Mouse (Mus musculus): ENCODE data around the gene Sult4a1.
"Not testable (repeated sequence)": the region's sequence is repeated elsewhere in the genome, so short reads cannot be mapped to it uniquely, and the experiment has no call there.

Gene Sult4a1

DNA sequence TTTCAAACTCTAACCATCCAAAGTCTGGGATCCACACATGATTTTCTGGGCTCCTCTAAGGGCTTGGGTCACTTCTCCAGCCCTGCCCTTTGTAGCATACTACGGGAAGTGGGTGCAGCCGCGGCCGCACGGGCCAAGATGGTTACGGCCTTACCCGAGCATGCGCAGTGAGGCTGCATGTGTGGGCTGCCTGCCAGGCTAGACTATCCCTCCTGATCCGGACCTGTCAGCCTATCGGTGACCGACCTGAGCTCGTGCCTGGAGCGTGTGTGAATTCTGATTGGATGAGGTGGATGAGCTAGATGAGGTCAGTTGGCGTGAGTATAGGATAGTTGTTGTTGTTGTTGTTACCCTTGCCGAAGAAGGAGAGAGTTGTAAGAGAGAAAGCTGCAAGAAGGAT lies 8.0 kb downstream of the Sult4a1 start:
- DNase-seq (ENCODE audit: inconsistent age in 2 of 2, low spot score in 1 of 2), result not testable (repeated sequence)

DNA sequence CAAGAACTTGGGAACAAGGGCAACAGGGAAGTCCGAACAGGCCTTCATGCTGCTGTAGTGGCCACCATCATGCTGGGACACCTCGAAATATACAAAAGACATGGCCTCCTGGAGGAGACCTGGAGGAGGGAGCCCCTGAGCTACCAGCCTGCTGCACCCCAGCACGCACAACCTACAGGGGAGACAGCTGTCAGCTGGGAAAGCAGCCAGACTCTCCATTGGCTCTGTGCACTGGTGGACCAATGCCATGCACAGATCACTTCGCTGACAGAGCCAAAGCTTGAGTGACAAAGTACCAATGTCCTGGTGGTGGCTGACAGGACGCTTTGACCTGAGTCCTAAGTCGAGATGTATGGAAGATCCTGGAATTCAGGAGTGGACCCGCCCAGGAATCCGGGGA lies 9.5 kb downstream of the Sult4a1 start:
- DNase-seq (ENCODE audit: inconsistent age in 2 of 2, low spot score in 1 of 2), result no peak

DNA sequence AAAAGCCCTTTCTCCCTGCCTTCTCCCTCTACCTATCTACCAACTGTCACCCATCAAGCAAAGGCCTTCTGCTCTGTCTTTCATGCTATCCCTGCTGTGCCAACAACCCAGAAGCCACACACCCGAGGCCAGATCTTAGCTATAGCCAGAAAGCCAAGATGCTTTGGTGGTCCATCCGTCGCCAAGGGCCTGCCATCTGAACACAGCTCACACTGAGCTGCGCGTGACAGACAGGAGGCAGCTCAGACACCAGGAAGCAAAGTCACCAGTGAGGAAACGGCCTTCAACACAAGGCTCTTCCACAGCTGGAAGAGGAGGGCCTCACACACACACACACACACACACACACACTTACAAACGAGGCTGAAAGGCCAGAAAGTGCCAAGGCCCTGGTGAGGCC lies 10.6 kb downstream of the Sult4a1 start:
- no peak for DNase-seq (ENCODE audit: inconsistent age in 2 of 2, low spot score in 1 of 2)

DNA sequence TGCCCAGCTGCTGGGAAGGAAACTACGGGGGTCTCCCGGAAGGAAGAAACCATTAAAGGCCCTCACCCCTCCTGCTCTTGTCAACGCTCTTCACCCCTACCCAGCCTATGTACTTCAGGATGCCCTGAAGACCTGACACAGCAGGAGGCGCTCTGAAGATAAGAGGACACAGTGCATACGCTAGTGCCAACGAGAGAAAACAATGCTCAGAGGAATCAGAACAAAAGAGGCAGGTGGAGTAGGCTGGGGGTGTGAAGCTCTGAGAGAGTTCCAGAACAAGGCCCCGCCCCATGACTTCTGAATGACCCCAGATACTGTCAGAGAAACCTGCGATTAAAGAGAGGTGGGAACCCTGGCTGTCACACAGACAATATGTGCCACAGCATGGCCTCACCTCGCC lies 18.8 kb downstream of the Sult4a1 start:
- DNase-seq (ENCODE audit: inconsistent age in 2 of 2, low spot score in 1 of 2), result no peak

DNA sequence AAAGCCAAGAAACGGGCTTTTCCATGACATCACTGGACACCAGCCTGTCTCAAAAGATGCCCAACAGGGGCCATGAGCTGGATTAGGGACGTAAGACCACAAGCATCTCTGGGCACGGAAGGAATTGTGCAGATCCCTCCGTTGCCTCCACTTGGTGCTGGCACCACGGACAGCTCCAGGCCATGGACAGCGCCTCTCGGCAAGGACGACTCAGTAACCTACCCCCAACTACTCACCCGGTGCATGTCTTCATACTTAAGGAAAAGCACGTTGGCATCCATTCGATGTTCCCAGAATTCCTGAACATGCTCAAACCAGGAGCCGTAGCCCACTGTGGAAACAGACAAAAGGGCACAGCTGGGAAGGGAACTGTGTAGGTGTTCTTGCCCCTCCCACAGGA lies 19.2 kb downstream of the Sult4a1 start:
- DNase-seq (ENCODE audit: inconsistent age in 2 of 2, low spot score in 1 of 2), result no peak

DNA sequence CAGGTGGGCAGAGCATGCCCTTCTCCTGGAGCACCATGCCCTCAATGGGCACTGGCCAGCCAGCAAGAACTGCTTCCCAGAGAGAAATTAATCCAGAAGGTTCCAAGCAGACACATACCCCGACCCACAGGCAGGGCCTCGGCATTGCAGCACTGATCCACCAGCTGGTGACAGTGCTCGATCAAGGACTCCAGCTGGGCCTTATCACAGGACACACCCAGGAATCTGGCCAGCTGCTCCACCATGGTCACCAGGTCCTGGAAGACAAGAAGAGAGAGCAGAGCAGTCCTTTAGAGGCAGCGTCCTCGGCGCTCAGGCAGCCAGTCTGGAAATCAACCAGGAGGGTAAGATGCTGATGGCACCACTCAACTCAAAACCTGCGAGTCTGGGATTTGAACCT lies 25.5 kb downstream of the Sult4a1 start:
- no peak for DNase-seq (ENCODE audit: inconsistent age in 2 of 2, low spot score in 1 of 2)

DNA sequence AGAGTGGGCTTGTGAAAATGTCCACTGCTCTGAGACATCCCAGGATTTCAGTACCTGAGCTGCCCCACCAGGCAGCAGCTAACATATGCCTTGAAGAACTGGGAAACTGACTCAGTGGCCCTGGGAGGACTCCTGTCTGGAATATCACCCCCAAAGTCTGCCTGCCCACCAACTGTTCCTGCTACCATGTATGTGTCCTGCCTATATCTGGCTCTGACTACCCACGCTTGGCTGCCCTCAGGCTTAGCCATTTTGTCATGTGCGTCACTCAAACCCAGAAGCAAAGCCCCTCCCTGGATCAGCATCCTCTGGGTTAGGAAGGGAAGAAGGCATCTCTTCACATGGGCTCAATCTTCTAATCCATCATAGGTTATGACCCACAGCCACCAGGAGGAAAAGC lies 26.0 kb downstream of the Sult4a1 start:
- DNase-seq (ENCODE audit: inconsistent age in 2 of 2, low spot score in 1 of 2), result no peak

DNA sequence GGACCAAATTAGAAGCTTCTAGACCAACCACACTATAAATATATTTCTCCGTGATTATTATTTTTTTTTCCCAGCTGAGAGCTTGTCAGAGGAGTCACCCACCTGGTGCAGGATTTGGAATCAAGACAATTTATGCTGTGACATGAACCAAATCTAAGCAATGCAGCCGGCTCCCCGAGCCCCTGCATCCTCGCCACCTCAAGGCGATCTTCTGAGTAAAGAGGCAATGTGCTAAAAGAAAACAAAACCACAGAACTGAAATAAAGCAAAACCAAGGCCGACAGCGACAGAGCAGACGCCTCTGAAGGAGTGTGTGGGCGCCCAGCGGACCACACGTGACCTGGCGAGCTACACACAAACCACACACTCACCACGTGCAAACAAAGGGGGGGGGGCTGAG lies 26.9 kb downstream of the Sult4a1 start:
- DNase-seq (ENCODE audit: inconsistent age in 2 of 2, low spot score in 1 of 2), result no peak

DNA sequence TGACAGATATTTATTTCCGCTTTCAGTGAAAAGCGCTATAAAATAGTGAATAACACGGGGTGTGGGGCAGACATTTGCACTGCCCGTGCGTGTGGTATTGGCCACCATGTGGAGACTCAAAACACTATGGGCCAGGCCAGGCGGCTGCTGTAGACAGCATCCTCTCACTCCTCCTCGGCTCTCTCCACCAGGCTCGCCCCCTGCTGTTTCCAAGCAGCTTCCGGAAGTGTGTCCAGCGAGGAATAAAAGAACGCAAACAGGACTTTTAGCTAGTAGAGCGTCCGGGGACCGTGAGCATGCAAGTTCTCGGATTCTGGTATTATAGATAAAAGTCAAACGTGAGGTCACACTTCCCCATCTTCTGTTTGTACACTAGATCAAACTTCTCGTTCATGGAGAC lies 28.4 kb downstream of the Sult4a1 start:
- DNase-seq (ENCODE audit: inconsistent age in 2 of 2, low spot score in 1 of 2), result no peak

DNA sequence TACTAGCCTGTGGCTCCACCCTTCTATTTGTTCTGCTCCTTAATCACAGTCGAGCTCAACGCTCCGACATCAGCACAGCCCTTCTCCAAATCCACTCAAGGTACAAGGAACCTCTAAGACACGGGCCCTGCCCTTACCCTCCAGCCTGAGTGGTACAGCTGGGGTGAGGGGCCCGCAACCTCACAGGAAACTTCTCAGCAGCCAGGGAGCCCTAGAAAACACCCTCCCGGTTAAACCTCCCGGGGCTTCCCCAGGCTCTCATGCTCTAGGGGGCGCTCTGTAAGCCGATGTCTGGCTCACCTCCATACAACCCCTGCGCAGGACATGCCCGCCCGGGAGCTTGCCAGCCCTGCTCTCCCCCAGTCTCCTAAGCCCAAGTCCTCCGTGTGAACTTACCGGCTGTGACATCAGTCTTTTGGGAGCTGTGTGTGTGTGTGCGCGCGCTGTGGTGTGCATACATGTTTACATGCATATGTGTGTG lies 30.8 kb downstream of the Sult4a1 start:
- DNase-seq (ENCODE audit: inconsistent age in 2 of 2, low spot score in 1 of 2), result no peak

DNA sequence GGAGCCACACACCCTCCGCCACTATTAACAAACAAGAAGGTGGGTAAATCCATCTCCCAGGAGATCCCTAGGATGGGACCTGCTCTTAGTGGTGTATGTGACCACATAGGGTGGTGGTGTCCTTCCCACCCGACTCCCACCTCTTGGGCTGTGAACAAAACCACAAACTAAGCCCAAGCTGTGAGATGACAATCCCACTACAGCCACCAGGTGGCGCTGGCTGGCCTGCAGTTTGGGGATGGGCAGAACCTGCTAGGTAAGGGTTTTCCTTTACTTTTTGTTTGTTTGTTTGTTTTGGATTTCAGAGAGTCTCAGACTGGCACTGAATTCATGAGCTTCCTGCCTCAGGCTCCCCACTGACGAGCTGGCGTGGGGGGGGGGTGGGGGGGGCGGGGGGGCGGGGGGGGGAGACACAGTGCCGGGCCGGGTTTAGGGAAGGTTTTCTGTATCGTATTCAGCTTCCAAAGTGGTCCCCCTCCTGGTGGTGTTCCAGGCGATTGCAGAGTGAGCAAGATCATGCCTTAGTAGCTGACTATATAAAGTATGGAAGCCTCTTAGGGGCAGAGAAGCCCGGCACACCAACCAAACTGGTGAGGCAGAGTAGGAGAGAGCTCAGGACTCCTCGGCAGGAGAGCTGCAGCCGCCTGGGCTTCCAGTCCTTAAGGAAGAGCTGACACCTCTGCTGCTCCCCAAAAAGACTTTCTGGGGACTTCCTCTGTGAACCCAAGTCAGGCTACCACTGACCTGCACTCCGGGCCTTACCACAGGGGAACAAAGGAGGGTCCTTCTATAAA lies 31.4 kb downstream of the Sult4a1 start:
- DNase-seq (ENCODE audit: inconsistent age in 2 of 2, low spot score in 1 of 2), result peak; percentile 38 to 79

DNA sequence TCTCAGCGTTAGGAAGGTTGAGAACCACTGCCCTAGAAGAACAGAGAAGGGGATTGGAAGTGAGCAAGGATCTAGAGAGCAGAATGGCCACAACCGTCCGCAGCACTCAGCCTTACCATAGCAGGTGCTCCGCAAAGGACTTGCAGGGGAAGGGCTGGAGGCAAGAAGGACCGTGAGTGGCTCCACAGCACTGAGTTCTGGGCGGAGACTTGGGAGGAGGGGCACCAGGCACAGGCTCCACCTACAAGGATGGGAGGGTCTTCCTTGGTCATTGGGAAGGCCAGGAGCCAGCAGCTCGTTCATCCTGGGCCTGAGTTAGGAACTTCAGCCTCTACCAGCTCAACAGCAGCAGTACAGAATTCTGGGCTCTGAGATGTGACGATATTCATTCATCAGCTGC lies 32.5 kb downstream of the Sult4a1 start:
- no peak for DNase-seq (ENCODE audit: inconsistent age in 2 of 2, low spot score in 1 of 2)

DNA sequence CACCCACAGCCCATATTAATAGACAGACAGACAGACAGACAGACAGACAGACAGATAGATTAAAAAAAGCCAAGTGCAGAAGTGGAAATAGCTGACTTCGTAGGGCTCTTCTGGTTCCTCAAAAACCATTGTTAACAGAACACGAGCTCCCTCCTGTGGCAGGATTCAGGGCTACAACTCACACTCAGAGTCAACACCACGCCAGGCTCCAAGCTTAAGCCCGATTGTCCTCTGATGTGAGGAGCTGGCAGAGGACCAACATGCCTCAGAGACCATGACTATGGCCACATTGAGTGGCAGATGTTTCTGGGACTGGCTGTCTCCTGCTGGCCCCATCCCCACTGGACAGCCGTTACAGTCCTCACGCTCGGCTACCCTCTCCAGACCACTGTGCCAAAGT lies 33.3 kb downstream of the Sult4a1 start:
- peak; percentile 21 to 71 for DNase-seq (ENCODE audit: inconsistent age in 2 of 2, low spot score in 1 of 2)

DNA sequence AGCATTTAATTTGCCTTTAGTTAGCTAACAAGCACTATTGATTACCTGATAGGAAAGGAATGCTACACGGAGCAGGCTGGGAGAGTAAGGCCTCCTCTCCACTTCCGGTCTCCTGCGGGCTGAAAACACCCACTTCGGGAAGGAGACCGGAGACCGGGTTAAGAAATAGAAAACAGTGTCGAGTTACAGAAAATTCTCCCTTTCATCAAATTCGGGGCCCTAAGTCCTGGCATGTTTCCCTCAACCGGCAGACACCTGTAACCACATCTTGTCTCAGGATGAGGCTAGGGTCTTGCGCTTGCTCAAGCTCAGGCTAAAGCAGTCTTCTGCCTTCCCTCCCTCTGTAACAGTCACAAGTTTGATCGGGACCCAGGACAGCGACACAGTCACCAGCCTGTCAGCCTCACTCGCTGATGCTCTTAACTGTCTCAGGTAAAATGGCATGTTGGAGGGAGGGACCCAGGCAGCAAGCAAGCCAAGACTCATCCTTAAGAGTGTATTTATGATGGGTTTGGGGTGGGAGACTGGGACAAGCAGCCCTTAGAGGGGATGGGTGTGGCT lies 35.4 kb downstream of the Sult4a1 start:
- no peak for DNase-seq (ENCODE audit: inconsistent age in 2 of 2, low spot score in 1 of 2)

DNA sequence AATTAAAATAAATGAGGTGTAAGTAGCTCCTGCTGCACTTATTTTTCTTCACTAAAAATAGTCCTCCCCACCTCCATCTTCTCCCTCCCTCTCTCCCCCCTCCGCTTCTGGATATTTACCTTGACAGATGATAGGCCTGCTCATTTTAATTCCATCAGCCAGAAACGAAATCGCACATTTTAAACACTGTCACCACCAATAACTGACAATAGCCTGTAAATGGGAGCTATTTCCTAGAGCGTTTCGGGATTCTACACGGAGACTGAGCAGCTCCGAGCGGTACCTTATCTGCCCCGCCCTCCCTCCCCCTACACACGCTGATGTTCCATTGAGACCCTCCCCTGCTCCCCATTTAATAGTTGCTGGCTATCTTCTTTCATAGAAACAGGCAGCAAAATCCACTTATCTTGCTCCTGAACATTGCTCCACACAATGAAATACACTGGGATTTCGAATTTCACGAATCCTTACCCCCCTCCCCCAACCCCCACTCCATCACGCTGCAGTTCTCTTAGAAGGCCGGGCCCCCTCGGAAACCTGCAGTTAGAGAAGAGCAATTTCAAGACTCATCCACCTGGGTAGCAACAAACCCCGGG lies 36.0 kb downstream of the Sult4a1 start:
- no peak for DNase-seq (ENCODE audit: inconsistent age in 2 of 2, low spot score in 1 of 2)

DNA sequence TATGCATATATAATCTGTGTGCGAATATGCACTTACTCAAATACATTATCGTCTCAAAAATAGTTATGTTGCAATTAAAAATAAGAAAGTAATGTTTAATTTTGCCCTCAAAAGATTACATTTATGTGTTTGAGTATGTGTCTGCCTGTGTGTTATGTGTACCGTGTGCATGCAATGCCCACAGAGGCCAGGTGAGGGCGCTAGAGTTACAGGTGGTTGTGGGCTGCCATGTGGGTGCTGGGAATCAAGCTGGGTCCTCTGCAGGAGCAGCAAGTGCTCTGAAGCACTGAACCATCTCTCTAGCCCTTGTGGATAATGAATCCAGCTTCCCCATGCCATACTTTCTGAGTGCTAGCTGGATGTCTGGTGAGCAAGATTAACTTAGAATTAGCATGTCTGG lies 39.9 kb downstream of the Sult4a1 start:
- no peak for DNase-seq (ENCODE audit: inconsistent age in 2 of 2, low spot score in 1 of 2)

DNA sequence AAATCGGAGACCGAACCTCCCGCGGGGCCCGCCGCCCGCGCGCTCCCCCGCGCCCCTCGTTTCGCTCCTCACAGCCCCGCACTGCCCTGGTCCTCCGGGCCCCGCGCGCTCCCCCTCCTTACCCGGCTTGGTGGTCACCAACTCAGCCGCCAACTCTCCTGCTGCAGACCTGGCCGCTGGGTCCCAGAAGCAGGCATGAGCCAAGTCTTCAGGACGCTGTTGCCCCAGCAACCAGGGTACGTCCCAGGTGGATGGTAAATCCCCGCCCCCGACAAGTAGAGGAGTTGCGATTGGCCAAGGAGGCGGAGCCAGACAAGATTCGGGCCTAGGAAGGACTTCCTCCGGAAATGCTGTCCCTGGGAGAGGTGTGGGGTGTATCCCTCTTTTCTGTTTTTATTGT lies 40.4 kb downstream of the Sult4a1 start, which contains the start of gene Efcab6:
TSS of gene Efcab6 (minus strand) at position 240 of the 400 bp plus-strand sequence.
- no peak for DNase-seq (ENCODE audit: inconsistent age in 2 of 2, low spot score in 1 of 2)

DNA sequence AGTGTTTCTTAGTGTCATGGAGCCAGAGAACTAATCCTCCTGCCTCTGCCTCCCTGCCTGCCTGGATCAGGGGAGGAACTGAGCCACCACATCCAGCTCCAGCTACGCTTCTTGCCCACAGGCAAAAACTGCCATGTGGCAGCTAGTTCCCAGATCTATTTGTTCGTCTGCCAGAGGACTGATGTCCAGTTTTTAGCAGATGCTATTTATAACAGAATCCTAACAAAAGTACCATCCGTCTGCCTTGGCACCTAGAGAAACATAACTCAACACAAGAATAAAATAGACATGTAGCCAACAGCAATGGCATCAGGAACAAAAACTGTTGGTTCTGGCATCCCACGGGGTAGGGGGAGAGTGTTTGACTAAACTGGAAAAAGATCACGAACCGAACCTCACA lies 46.7 kb downstream of the Sult4a1 start:
- no peak for DNase-seq (ENCODE audit: inconsistent age in 2 of 2, low spot score in 1 of 2)

DNA sequence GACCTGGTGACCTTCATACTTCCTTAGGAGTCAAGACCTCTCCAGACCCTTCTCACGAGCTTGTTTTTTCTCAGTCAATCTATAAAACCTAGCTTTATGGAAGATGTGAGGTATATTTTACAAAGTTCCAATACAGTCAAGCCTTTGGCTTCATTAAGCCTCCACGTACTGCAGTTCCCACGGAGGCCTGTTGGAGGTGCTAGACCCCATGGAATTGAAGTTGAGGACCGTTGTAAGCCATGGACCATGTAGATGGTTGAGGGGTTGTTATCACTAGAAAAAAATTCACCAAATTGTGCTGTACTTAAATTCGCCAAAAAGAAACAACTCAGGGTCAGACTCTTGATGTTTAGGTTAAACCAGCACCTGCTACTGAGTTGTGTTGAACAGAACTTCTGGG lies 49.5 kb downstream of the Sult4a1 start:
- no peak for DNase-seq (ENCODE audit: inconsistent age in 2 of 2, low spot score in 1 of 2)

DNA sequence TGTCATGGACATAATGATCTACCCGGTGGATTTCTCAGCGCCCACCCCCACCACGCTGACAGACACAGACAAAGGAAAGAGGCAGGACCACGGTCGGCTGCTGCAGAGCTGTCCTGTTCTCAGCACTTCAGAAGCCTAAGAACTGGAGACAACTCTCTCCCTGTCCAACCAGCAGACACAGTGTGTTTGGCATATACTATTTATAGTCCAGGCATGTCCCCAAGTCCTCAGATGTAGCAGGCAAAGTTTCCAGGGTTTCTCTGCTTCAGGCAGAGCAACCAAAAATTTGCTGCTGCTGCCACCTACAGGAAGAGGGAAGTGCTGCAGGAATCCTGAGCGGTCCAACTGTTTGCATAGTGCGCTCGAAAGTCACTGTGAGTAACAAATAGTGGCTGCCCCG lies 51.7 kb downstream of the Sult4a1 start:
- peak; percentile 54 to 89 for DNase-seq (ENCODE audit: inconsistent age in 2 of 2, low spot score in 1 of 2)

DNA sequence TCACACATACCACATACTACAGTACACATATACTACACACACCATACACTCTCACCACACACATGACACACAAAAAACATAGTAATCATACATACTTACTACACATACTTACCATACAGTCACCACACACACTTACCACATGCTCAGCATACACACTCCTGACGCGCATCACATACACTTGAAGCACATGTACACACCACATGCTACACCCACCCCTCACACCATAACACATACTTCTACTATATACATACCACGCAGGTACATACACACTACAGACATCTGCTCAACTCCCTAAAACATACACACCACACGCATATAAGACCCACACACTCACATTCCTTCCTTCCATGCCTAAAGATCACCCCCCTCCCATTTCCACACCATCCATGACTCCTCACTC lies 52.3 kb downstream of the Sult4a1 start:
- no peak for DNase-seq (ENCODE audit: inconsistent age in 2 of 2, low spot score in 1 of 2)

DNA sequence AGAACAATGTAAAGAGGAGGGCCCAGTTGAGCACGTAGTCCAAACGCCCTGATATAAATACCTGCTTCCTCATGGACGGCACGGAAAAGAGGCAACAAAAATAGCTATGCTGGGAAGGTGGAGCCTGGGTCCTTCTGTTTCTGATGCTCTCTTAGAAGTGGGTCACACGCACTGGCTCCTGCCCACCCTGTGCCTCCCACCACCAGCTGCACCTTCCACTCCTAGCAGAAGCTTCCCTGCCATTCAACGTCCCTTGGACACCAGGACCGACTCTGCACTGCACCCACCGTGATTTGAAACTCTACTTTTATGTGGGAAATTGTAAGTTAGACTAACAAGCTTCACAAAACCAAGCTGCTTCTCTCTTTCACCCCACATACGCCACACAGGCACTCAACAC lies 53.2 kb downstream of the Sult4a1 start:
- DNase-seq (ENCODE audit: inconsistent age in 2 of 2, low spot score in 1 of 2), result no peak

All from adrenal gland, adult (tissue).